Mouse (Mus musculus) brown adipose tissue, adult 24 weeks (tissue): ENCODE data around the gene Cnot10. TPM values are rescaled to one million over a fixed set of nuclear protein-coding genes. Genes with fewer than 3 reads are reported as not detected.
"Not testable (repeated sequence)": the region's sequence is repeated elsewhere in the genome, so short reads cannot be mapped to it uniquely, and the experiment has no call there.

ENCODE experiments used
- H3K27ac ChIP-seq: fragments of 200-500 bp; replicated peaks from 2 replicates; pipeline ENCODE4 v1.5.1; 2012; ENCODE audit warnings: low read depth, mild to moderate bottlenecking, low read length
- H3K4me1 ChIP-seq: fragments of 200-500 bp; 2 replicates; pipeline ENCODE4 v1.6.1; 2012; ENCODE audit warnings: low read length, mixed read lengths; ENCODE audit not compliant: control insufficient read depth, insufficient read depth, insufficient read length
- H3K4me3 ChIP-seq: fragments of 200-500 bp; 2 replicates; pipeline ENCODE4 v1.5.1; 2012; ENCODE audit warnings: low read depth, mild to moderate bottlenecking, low read length, moderate library complexity; ENCODE audit not compliant: insufficient read depth
- polyA plus RNA-seq: library from polyadenylated mRNA; stranded (reverse); fragments of >200 nt; gene quantifications from 2 replicates; pipeline ENCODE4 v1.2.4, GENCODE M21; 2012; ENCODE audit not compliant: missing spikeins, insufficient read depth, insufficient read length

Gene Cnot10
- polyA plus RNA-seq, 1 experiment: 13.2 TPM

DNA sequence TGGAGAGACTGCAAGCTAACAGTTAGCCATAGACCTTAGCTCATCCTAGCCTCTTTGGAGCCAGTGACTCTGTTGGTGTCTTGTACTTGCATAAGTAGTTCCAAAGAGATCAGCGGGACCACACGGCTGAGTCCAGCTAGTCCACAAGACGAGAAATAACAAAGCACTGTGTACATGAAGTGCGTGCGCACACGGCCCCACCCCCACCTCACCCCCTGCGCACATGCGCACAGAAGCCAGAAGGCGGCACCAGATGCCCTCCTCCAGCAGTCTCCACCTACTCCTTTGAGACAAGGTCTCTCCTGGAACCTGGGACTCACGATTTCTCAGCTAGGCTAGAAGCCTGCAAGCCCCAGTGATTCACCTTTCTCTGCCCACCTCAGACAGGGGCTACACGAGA is 23.8 kb upstream of the Cnot10 start:
- H3K4me1 ChIP-seq: no peaks in the 10 kb centered on the region
- no peak overlapping the region for H3K4me3 ChIP-seq
- H3K27ac ChIP-seq: no peak overlapping the region

DNA sequence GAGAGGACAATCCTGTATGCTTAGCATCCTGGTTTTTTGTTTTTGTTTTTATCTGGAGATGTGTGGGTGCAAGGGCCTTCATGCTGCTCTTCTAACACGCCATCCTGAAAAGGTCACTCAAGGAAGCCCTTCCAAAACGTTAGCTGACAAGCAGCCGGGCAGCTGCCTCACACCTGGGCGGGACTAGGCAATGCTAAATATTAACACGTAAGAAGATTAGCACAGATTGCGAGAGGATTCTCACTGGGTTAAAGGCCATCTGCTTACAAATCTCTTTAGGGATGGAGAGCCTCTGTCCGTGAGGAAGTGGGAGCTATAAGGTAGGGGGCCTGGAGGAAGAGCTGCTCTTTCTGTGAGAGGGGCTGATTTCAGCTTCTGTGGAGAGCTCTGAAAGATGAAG is 22.0 kb upstream of the Cnot10 start:
- no peak overlapping the region for H3K27ac ChIP-seq
- no peak overlapping the region for H3K4me3 ChIP-seq

DNA sequence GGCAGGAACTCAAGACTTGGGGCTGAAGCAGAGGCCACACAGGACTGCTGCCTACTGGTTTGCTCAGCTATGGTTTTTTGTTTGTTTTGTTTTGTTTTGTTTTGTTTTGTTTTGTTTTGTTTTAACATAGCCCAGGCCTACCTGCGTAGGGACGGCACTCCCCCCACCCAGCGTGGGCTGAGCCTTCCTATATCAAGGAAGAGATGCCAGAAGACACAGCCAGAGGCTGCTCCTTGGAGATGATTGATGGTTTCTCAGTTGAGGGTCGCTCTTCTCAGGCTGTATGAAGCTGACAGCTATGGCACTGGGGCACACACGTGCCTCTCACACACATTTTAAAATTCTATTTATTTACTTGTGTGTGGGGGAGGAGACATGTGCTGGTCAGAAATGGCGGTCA is 21.0 kb upstream of the Cnot10 start:
- no peak overlapping the region for H3K4me3 ChIP-seq
- H3K27ac ChIP-seq: no peak overlapping the region
- no peaks in the 10 kb centered on the region for H3K4me1 ChIP-seq

More for the DNA sequence above, 22.0 kb upstream of the Cnot10 start:
- H3K4me1 ChIP-seq: no peaks in the 10 kb centered on the region

DNA sequence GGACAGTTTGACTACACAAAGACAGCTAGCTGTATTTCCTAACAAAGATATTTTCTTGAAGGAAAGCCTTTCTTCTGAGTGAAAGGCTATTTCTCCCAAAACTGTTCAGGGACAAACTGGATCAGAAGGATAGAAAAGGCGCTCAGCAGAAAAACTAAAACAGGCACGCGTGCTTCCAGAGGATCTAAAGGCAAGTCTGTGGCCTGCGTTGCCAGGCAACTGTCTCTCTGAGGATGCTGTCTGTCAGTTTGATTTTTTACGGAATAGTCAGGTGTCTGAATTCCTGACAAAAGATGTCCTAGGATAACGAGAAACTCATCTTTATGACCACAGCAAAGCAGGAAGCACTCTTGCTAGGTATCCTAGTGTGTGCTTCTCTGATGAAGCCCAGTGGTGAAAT is 20.5 kb upstream of the Cnot10 start:
- Histone ChIP-seq H3K4me1 (no peaks in the 10 kb centered on the region), H3K27ac (no peak overlapping the region), H3K4me3 (no peak overlapping the region)

- no peak overlapping the region for H3K27ac ChIP-seq
- H3K4me3 ChIP-seq: no peak overlapping the region
- no peaks in the 10 kb centered on the region for H3K4me1 ChIP-seq
These were observed 16.7 kb upstream of the Cnot10 start for GRCm38 (mm10) chr9:114656701-114657100.

- Histone ChIP-seq H3K4me3 (no peak overlapping the region), H3K4me1 (no peaks in the 10 kb centered on the region), H3K27ac (no peak overlapping the region)
These were observed 15.4 kb upstream of the Cnot10 start for GRCm38 (mm10) chr9:114655356-114655755.

DNA sequence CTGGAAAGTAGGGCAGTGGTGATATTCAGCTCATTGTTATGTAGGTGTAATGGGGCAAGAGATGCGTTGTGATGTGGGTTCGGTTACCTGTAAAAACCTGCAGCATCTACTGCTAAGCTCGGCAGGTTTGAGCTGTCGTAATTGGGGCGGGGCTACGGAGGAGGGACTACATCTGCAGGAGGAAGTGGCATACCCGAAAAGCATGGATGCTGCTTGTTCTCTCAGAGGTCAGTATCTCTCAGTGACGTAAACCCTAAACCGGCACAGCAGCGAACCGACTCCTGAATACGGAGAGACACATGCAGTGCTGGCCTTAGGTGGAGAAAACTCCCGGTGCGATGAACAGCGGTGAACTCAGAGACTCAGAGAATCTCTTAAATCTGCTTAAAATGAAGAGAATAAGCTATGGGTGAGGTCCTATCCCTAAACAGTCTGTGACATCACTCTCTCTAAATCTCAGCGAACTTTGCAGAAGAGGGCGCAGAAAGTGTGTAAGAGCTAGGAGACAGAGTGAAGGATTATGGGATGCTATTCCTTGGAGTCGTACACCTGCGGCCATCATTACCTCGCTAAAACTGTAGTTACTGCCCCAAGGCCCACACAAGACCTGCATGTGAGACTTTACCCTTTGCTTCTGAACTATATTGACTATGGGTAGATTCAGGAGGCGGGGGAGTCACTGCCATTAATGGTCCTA is 11.1 kb upstream of the Cnot10 start:
- H3K27ac ChIP-seq: no peak overlapping the region
- H3K4me3 ChIP-seq: no peak overlapping the region
- no peaks in the 10 kb centered on the region for H3K4me1 ChIP-seq

DNA sequence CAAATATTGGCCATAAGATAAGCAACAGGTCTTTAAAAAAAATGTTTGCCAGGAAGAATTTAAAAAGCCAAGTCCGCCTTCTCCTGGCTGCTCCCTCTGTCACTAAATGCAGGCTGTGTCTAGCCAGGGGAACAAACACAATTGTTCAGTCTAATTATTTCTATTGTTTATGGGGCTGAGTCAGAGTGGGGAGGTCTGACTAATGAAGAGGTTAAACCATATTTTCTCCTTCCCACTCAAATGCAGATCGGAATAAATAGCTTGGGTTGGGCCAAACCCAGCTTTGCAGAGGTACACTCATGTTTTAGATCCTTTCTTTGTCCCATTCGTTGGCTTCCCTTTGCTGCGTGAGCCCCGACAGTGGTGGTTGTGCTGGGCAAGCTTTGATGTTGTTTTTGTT is 9.4 kb upstream of the Cnot10 start:
- Histone ChIP-seq H3K4me3 (no peak overlapping the region), H3K4me1 (no peaks in the 10 kb centered on the region), H3K27ac (no peak overlapping the region)

DNA sequence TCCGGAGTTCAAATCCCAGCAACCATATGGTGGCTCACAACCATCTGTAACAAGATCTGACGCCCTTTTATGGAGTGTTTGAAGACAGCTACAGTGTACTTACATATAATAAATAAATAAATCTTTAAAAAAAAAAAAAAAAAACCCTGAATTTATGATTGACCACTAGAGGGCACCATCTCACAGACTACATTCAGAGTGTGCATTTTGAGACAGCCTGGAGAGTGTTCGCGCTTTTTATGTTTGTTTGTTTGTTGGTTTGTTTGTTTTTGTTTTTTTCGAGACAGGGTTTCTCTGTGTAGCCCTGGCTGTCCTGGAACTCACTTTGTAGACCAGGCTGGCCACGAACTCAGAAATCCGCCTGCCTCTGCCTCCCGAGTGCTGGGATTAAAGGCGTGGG is 8.5 kb upstream of the Cnot10 start:
- H3K27ac ChIP-seq, H3K4me3 ChIP-seq, H3K4me1 ChIP-seq: not testable (repeated sequence)

- Histone ChIP-seq H3K4me1 (no peaks in the 10 kb centered on the region), H3K4me3 (no peak overlapping the region), H3K27ac (no peak overlapping the region)
These were observed 7.8 kb upstream of the Cnot10 start for GRCm38 (mm10) chr9:114647506-114648432.

- no peak overlapping the region for H3K4me3 ChIP-seq
- no peaks in the 10 kb centered on the region for H3K4me1 ChIP-seq
- H3K27ac ChIP-seq: no peak overlapping the region
These were observed 6.8 kb upstream of the Cnot10 start for GRCm38 (mm10) chr9:114646556-114647505.

DNA sequence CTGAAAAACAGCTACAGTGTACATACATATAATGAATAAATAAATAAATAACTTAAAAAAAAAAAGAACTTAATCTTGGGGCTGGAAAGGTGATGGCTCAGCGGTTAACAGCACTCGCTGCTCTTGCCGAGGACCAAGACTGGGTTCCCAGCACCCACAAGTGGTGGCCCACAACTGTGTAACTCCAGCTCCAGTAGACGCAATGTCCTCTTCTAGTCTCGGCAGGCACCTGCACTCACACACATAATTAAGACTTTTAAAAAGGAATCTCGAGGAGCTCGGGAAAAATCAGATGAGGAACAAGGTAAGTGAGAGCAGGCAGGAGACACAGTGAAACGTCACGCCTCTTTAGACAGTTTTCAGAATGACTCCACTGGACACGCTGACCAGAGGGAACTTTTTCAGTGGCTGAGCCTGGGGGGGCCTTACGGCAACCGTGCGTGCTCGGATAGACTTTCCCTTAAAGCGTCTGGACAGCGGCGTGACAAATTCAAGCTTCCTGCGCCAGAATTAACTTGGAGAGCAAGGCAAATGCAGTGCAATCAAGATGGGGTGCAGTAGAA is 717 bp downstream of the Cnot10 start:
- peak overlapping the region; percentile 44 for H3K27ac ChIP-seq
- H3K4me3 ChIP-seq: peak overlapping the region; percentile 71
- H3K4me1 ChIP-seq: peaks cover 8% of the 10 kb centered on the region; the same call in 1 of the 2 replicates

GRCm38 (mm10) chr9:114636751-114637150 is 3.2 kb downstream of the Cnot10 start:
- Histone ChIP-seq H3K4me1 (peaks cover 8% of the 10 kb centered on the region; the same call in 1 of the 2 replicates), H3K27ac (no peak overlapping the region), H3K4me3 (no peak overlapping the region)

GRCm38 (mm10) chr9:114636150-114636549 is 3.8 kb downstream of the Cnot10 start:
- Histone ChIP-seq H3K4me1 (peaks cover 8% of the 10 kb centered on the region; the same call in 1 of the 2 replicates), H3K4me3 (no peak overlapping the region), H3K27ac (no peak overlapping the region)
